Mouse (Mus musculus): ENCODE data around the gene Grik4. TPM values are rescaled to one million over a fixed set of nuclear protein-coding genes. Genes with fewer than 3 reads are reported as not detected.

Grik4 gene
- polyA plus RNA-seq, 1 experiment from 2014 or later: 2.2 TPM

DNA sequence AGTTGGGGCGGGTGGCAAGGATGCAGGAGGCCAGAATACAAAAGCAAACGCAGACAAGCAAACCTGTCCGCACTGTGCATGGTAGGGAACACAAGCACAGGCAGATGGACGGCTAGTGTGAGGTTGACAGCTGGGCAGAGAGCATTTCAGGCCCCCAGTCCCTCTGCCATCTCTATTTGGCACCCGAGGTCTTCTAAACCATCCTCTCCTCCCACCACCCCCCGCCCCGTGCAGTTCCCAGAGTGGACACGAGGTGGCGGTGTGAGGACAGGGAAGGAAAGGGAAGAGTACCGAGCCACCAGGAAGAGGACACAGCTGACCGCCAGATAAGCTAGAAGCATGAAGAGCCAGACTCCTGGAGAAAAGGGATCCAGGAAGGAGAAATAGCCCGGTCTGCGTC is 394.2 kb downstream of the Grik4 start:
- H3K4me2 ChIP-seq: no peak overlapping the region
- no peak for ATAC-seq (replicated peaks; ENCODE audit: low FRiP score)

DNA sequence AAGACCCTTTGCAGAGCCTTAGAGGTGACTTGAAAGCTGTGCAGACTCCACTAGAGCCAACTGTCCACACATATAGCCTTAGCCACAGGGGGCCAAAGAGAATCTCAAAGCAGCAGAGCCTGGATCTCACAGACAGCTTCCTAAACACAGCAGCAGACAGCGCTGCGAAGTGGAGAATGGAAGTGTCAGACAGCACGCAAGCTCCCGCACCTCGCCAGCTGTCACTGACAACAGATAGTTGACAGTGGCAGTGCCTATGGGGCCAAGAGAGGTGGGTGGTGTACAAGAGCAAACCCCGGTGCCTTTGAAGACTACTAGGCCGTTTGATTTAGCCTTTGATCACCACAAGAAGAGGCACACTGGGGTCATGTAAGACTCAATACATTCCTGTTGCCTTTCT is 395.3 kb downstream of the Grik4 start:
- Histone ChIP-seq H3K9ac (ENCODE audit: low read depth, low read length) (no peak overlapping the region), H3K4me2 (no peak overlapping the region), H3K4me3 (ENCODE audit: low read depth, low read length) (no peak overlapping the region), H3K27me3 (replicated peaks; ENCODE audit: control insufficient read depth, insufficient read depth, low read length) (no peaks in the 10 kb centered on the region), H3K4me1 (replicated peaks; ENCODE audit: control insufficient read depth, insufficient read depth, low read length) (no peaks in the 10 kb centered on the region), H3K9me3 (ENCODE audit: control insufficient read depth, low read length) (no peaks in the 10 kb centered on the region), H3K36me3 (ENCODE audit: control insufficient read depth, insufficient read depth, low read length) (no peaks in the 10 kb centered on the region), H3K27ac (ENCODE audit: low read depth, low read length) (no peak overlapping the region)
- 64% methylated on average over 7 of the region's 7 CpGs for WGBS
- DNase-seq (ENCODE audit: low spot score) (no peak), ATAC-seq (replicated peaks; ENCODE audit: low FRiP score) (no peak)

More for the DNA sequence above, 394.2 kb downstream of the Grik4 start:
- DNase-seq (ENCODE audit: low spot score): peak; percentile 78
- 14% methylated on average over 13 of the region's 13 CpGs for WGBS
- no peaks in the 10 kb centered on the region for H3K9me3 ChIP-seq (ENCODE audit: control insufficient read depth, low read length)
- no peaks in the 10 kb centered on the region for H3K36me3 ChIP-seq (ENCODE audit: control insufficient read depth, insufficient read depth, low read length)
- H3K27me3 ChIP-seq (replicated peaks; ENCODE audit: control insufficient read depth, insufficient read depth, low read length): no peaks in the 10 kb centered on the region
- no peak overlapping the region for H3K9ac ChIP-seq (ENCODE audit: low read depth, low read length)
- no peak overlapping the region for H3K27ac ChIP-seq (ENCODE audit: low read depth, low read length)
- H3K4me3 ChIP-seq (ENCODE audit: low read depth, low read length): no peak overlapping the region
- no peaks in the 10 kb centered on the region for H3K4me1 ChIP-seq (replicated peaks; ENCODE audit: control insufficient read depth, insufficient read depth, low read length)

GRCm38 (mm10) chr9:42544521-42544920 is 399.8 kb downstream of the Grik4 start:
- DNase-seq (ENCODE audit: low spot score): no peak
- WGBS: 84% methylated on average over 10 of the region's 10 CpGs
- no peak overlapping the region for H3K4me2 ChIP-seq

GRCm38 (mm10) chr9:42533491-42533890 is 410.8 kb downstream of the Grik4 start:
- WGBS: 76% methylated on average over 8 of the region's 8 CpGs
- no peak overlapping the region for H3K27ac ChIP-seq (ENCODE audit: low read depth, low read length)
- no peaks in the 10 kb centered on the region for H3K36me3 ChIP-seq (ENCODE audit: control insufficient read depth, insufficient read depth, low read length)
- no peak overlapping the region for H3K4me2 ChIP-seq
- DNase-seq (ENCODE audit: low spot score) (no peak), ATAC-seq (replicated peaks; ENCODE audit: low FRiP score) (no peak)
- H3K4me3 ChIP-seq (ENCODE audit: low read depth, low read length): no peak overlapping the region
- H3K9me3 ChIP-seq (ENCODE audit: control insufficient read depth, low read length): no peaks in the 10 kb centered on the region
- H3K9ac ChIP-seq (ENCODE audit: low read depth, low read length): no peak overlapping the region
- no peaks in the 10 kb centered on the region for H3K27me3 ChIP-seq (replicated peaks; ENCODE audit: control insufficient read depth, insufficient read depth, low read length)
- H3K4me1 ChIP-seq (replicated peaks; ENCODE audit: control insufficient read depth, insufficient read depth, low read length): no peaks in the 10 kb centered on the region

More at GRCm38 (mm10) chr9:42544521-42544920, 399.8 kb downstream of the Grik4 start:
- H3K27me3 ChIP-seq (replicated peaks; ENCODE audit: control insufficient read depth, insufficient read depth, low read length): no peaks in the 10 kb centered on the region
- no peaks in the 10 kb centered on the region for H3K9me3 ChIP-seq (ENCODE audit: control insufficient read depth, low read length)
- H3K27ac ChIP-seq (ENCODE audit: low read depth, low read length): no peak overlapping the region
- H3K4me1 ChIP-seq (replicated peaks; ENCODE audit: control insufficient read depth, insufficient read depth, low read length): no peaks in the 10 kb centered on the region
- H3K4me3 ChIP-seq (ENCODE audit: low read depth, low read length): no peak overlapping the region
- no peak for ATAC-seq (replicated peaks; ENCODE audit: low FRiP score)
- no peaks in the 10 kb centered on the region for H3K36me3 ChIP-seq (ENCODE audit: control insufficient read depth, insufficient read depth, low read length)
- H3K9ac ChIP-seq (ENCODE audit: low read depth, low read length): no peak overlapping the region

DNA sequence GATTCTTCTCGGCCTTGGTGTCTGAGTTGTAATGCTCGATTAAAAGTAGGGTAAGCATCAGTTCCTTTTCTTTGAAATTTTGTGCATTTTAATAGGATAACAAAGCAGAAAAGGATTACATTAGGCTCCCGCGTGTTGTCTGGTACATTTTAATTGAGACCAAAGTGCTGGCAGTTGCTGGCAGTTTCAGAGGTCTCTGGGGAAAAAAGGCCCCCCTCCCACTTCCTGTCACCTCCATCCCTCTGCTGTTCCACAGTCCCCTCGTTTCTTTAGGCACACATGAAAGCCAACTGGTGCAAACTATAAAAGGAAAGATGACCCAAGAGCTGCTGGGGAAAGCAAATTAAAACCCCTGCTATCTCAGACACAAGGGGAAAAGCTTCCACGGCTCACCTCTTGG is 411.3 kb downstream of the Grik4 start:
- no peak for ATAC-seq (replicated peaks; ENCODE audit: low FRiP score)
- H3K4me2 ChIP-seq: no peak overlapping the region
- no peak for DNase-seq (ENCODE audit: low spot score)

GRCm38 (mm10) chr9:42531951-42532350 is 412.3 kb downstream of the Grik4 start:
- ATAC-seq (replicated peaks; ENCODE audit: low FRiP score) (no peak), DNase-seq (ENCODE audit: low spot score) (no peak)
- Histone ChIP-seq H3K9ac (ENCODE audit: low read depth, low read length) (no peak overlapping the region), H3K36me3 (ENCODE audit: control insufficient read depth, insufficient read depth, low read length) (no peaks in the 10 kb centered on the region), H3K9me3 (ENCODE audit: control insufficient read depth, low read length) (no peaks in the 10 kb centered on the region), H3K4me3 (ENCODE audit: low read depth, low read length) (no peak overlapping the region), H3K27ac (ENCODE audit: low read depth, low read length) (no peak overlapping the region), H3K4me2 (no peak overlapping the region), H3K4me1 (replicated peaks; ENCODE audit: control insufficient read depth, insufficient read depth, low read length) (no peaks in the 10 kb centered on the region), H3K27me3 (replicated peaks; ENCODE audit: control insufficient read depth, insufficient read depth, low read length) (no peaks in the 10 kb centered on the region)
- 19% methylated on average over 3 of the region's 3 CpGs for WGBS

More for the DNA sequence above, 411.3 kb downstream of the Grik4 start:
- no peak overlapping the region for H3K9ac ChIP-seq (ENCODE audit: low read depth, low read length)
- H3K27ac ChIP-seq (ENCODE audit: low read depth, low read length): no peak overlapping the region
- WGBS: 26% methylated on average over 6 of the region's 6 CpGs
- H3K4me1 ChIP-seq (replicated peaks; ENCODE audit: control insufficient read depth, insufficient read depth, low read length): no peaks in the 10 kb centered on the region
- no peaks in the 10 kb centered on the region for H3K36me3 ChIP-seq (ENCODE audit: control insufficient read depth, insufficient read depth, low read length)
- no peak overlapping the region for H3K4me3 ChIP-seq (ENCODE audit: low read depth, low read length)
- no peaks in the 10 kb centered on the region for H3K27me3 ChIP-seq (replicated peaks; ENCODE audit: control insufficient read depth, insufficient read depth, low read length)
- H3K9me3 ChIP-seq (ENCODE audit: control insufficient read depth, low read length): no peaks in the 10 kb centered on the region

- Histone ChIP-seq H3K4me1 (replicated peaks; ENCODE audit: control insufficient read depth, insufficient read depth, low read length) (no peaks in the 10 kb centered on the region), H3K27ac (ENCODE audit: low read depth, low read length) (no peak overlapping the region), H3K36me3 (ENCODE audit: control insufficient read depth, insufficient read depth, low read length) (no peaks in the 10 kb centered on the region), H3K9me3 (ENCODE audit: control insufficient read depth, low read length) (no peaks in the 10 kb centered on the region), H3K9ac (ENCODE audit: low read depth, low read length) (no peak overlapping the region), H3K27me3 (replicated peaks; ENCODE audit: control insufficient read depth, insufficient read depth, low read length) (no peaks in the 10 kb centered on the region), H3K4me2 (no peak overlapping the region), H3K4me3 (ENCODE audit: low read depth, low read length) (no peak overlapping the region)
- ATAC-seq (replicated peaks; ENCODE audit: low FRiP score): no peak
- 56% methylated on average over 7 of the region's 7 CpGs for WGBS
- DNase-seq (ENCODE audit: low spot score): no peak
These were observed 413.8 kb downstream of the Grik4 start for GRCm38 (mm10) chr9:42530221-42531152.

DNA sequence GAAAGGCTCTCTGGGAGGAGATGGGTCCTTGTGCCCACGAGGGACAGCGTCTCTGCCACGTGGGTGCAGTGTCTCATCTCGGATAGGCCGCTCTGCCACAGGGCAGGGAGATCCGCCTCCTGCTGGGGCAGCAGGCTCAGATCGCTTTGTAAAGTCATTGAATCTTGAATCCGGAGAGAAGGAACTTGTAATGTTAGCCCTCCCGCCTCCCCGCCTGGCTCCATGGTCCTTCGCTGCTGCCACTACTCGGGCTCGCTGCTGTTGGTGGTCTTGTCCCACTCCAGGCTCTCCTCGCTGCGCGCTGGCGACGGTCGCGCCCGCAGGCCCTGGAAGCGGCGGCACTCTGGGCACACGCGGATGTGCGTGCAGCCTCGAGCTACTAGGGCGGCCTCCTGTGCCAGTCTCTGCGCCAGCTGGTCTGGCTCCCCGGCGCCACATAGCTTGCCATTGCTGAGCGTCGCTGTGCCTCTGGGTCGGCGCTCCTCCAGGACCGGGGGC is 423.7 kb downstream of the Grik4 start:
- Histone ChIP-seq H3K4me2 (peak overlapping the region; percentile 57), H3K4me1 (replicated peaks; ENCODE audit: control insufficient read depth, insufficient read depth, low read length) (peaks cover 4% of the 10 kb centered on the region; the same call in 1 of the 2 replicates), H3K9me3 (ENCODE audit: control insufficient read depth, low read length) (no peaks in the 10 kb centered on the region), H3K9ac (ENCODE audit: low read depth, low read length) (no peak overlapping the region), H3K36me3 (ENCODE audit: control insufficient read depth, insufficient read depth, low read length) (no peaks in the 10 kb centered on the region), H3K4me3 (ENCODE audit: low read depth, low read length) (peak overlapping the region; percentile 33), H3K27me3 (replicated peaks; ENCODE audit: control insufficient read depth, insufficient read depth, low read length) (peaks cover 17% of the 10 kb centered on the region), H3K27ac (ENCODE audit: low read depth, low read length) (no peak overlapping the region)
- ATAC-seq (replicated peaks; ENCODE audit: low FRiP score): no peak
- 7% methylated on average over 36 of the region's 36 CpGs for WGBS
- DNase-seq (ENCODE audit: low spot score): peak; percentile 38

- Histone ChIP-seq H3K9ac (ENCODE audit: low read depth, low read length) (no peak overlapping the region), H3K27ac (ENCODE audit: low read depth, low read length) (no peak overlapping the region), H3K4me3 (ENCODE audit: low read depth, low read length) (no peak overlapping the region), H3K4me1 (replicated peaks; ENCODE audit: control insufficient read depth, insufficient read depth, low read length) (peaks cover 4% of the 10 kb centered on the region; the same call in 1 of the 2 replicates), H3K36me3 (ENCODE audit: control insufficient read depth, insufficient read depth, low read length) (no peaks in the 10 kb centered on the region), H3K4me2 (no peak overlapping the region), H3K9me3 (ENCODE audit: control insufficient read depth, low read length) (no peaks in the 10 kb centered on the region), H3K27me3 (replicated peaks; ENCODE audit: control insufficient read depth, insufficient read depth, low read length) (peaks cover 17% of the 10 kb centered on the region)
- WGBS: 76% methylated on average over 14 of the region's 14 CpGs
- ATAC-seq (replicated peaks; ENCODE audit: low FRiP score) (no peak), DNase-seq (ENCODE audit: low spot score) (no peak)
These were observed 426.1 kb downstream of the Grik4 start for GRCm38 (mm10) chr9:42518163-42518562.
